Mouse (Mus musculus): ENCODE measurements around the gene Olfr643.

- TF ChIP-seq CTCF (IDR thresholded peaks at IDR 0.05) (no peak), EP300 (IDR thresholded peaks at IDR 0.05) (no peak)
Observed at GRCm38 (mm10) chr7:104129726-104130125, 7.5 kb downstream of the Olfr643 start, which contains the start of gene Ubqln5.
